In genomic region chr17:70887848-70888247, GRCm38 (mm10) we compare ENCODE assay signal across 33 mouse cellular contexts. TPM values are rescaled to one million over a fixed set of nuclear protein-coding genes. Genes with fewer than 3 reads are reported as not detected.
A peak's percentile ranks its signal among the peaks of the same experiment; 100 is the strongest.
DNase-seq lines count a peak whose midpoint lies in the region; ATAC-seq and TF ChIP-seq lines count a peak whose summit lies in the region.
"Had no signal": no experiment of that assay in that cellular context is flagged by ENCODE, and none has a peak within 500 bp of the region (broad histone marks: within the 10 kb centered on the region; RNA-seq: fewer than 3 reads in every experiment).

No protein-coding gene starts in this region.

- no peak overlapping the region for H3K4me2 ChIP-seq in kidney, embryonic 16.5 days (replicated peaks; ENCODE audit: low read depth, low read length)
- H3K4me2 ChIP-seq: embryonic facial prominence, embryonic 13.5 days; forebrain, embryonic 15.5 days; heart, embryonic 12.5 days; hindbrain, embryonic 14.5 days; kidney, embryonic 15.5 days; limb, embryonic 15.5 days; liver, embryonic 13.5 days; neural tube, embryonic 12.5 days had no signal

- H3K4me3 ChIP-seq in spleen, adult 2 months (ENCODE audit: extremely low read depth, insufficient read depth, insufficient read length), result no peak overlapping the region
- H3K4me3 ChIP-seq in kidney, embryonic 16.5 days (ENCODE audit: low read length), result no peak overlapping the region
- H3K4me3 ChIP-seq: embryonic facial prominence, embryonic 13.5 days; forebrain, embryonic 10.5 days; forebrain, embryonic 15.5 days; gastrocnemius, adult 2 months; heart, adult 2 months; heart, embryonic 12.5 days; kidney, embryonic 15.5 days; limb, embryonic 10.5 days; limb, embryonic 15.5 days; liver, embryonic 13.5 days; myocyte; neural tube, embryonic 12.5 days had no signal

- peak; percentile 37 to 45 for DNase-seq in spleen, adult 2 months (ENCODE audit: low read depth in 1 of 2, low spot score in 2 of 2)
- no peak for DNase-seq in spleen, adult 12 weeks (ENCODE audit: low spot score)
- DNase-seq in CD4-positive helper T cell, adult 2 months (ENCODE audit: low read depth, low spot score), result peak; percentile 54
- peak; percentile 50 for DNase-seq in R1 (ENCODE audit: low read depth, low spot score)
- no peak for DNase-seq in cerebellum, postnatal 4 days (ENCODE audit: low spot score in 2 of 2)
- no peak for DNase-seq in heart, postnatal 14 days
- DNase-seq: adrenal gland, postnatal 10 days; cerebellum, adult 11 months; cerebellum, adult 9-10 months; cerebellum, postnatal 36 days; gastrocnemius, adult 2 months; gastrocnemius, postnatal 36 days; heart, adult 2 months; kidney, adult 18-20 months; kidney, postnatal 4 days; liver, embryonic 13.5 days; lung, adult 18-20 months; lung, postnatal 10 days; thymus, adult 2 months; thymus, postnatal 36 days had no signal

- peaks cover 19% of the 10 kb centered on the region; the same call in 1 of the 2 replicates for H3K4me1 ChIP-seq in spleen, adult 2 months (ENCODE audit: control insufficient read depth, insufficient read depth, insufficient read length)
- H3K4me1 ChIP-seq in kidney, embryonic 16.5 days (ENCODE audit: insufficient read depth, low read length), result peaks cover 4% of the 10 kb centered on the region; the same call in 1 of the 2 replicates
- H3K4me1 ChIP-seq: forebrain, embryonic 15.5 days; heart, embryonic 12.5 days; liver, embryonic 13.5 days had no signal

- no peak overlapping the region for H3K9ac ChIP-seq in kidney, embryonic 16.5 days (replicated peaks; ENCODE audit: low read length)
- H3K9ac ChIP-seq: embryonic facial prominence, embryonic 13.5 days; forebrain, embryonic 15.5 days; heart, embryonic 12.5 days; hindbrain, embryonic 14.5 days; kidney, embryonic 15.5 days; limb, embryonic 15.5 days; liver, embryonic 13.5 days; neural tube, embryonic 12.5 days had no signal

- TF ChIP-seq CTCF in spleen, adult 2 months (IDR thresholded peaks at IDR 0.05; ENCODE audit: extremely low read depth, insufficient read depth, insufficient read length, insufficient replicate concordance), result no peak

- WGBS in spleen, adult 2 months, result 64% methylated on average over 9 of the region's 9 CpGs
- 93% methylated on average over 9 of the region's 9 CpGs for WGBS in kidney, embryonic 16.5 days

- H3K27me3 ChIP-seq in spleen, adult 2 months (ENCODE audit: control insufficient read depth, insufficient read depth, low read length), result no peaks in the 10 kb centered on the region
- no peaks in the 10 kb centered on the region for H3K27me3 ChIP-seq in kidney, embryonic 16.5 days (ENCODE audit: insufficient read depth, low read length)
- H3K27me3 ChIP-seq: embryonic facial prominence, embryonic 13.5 days; forebrain, embryonic 15.5 days; heart, embryonic 12.5 days; kidney, embryonic 15.5 days; limb, embryonic 15.5 days; liver, embryonic 13.5 days; neural tube, embryonic 12.5 days had no signal

- intact Hi-C loops in heart, postnatal 14 days (cut with DNase I), result no loop called here

- TF ChIP-seq POLR2A in spleen, adult 2 months (IDR thresholded peaks at IDR 0.05; ENCODE audit: low read depth, low read length), result no peak

- no peaks in the 10 kb centered on the region for H3K9me3 ChIP-seq in kidney, embryonic 16.5 days (ENCODE audit: low read length)
- H3K9me3 ChIP-seq: embryonic facial prominence, embryonic 13.5 days; forebrain, embryonic 10.5 days; forebrain, embryonic 15.5 days; heart, embryonic 12.5 days; kidney, embryonic 15.5 days; limb, embryonic 10.5 days; limb, embryonic 15.5 days; liver, embryonic 13.5 days; neural tube, embryonic 12.5 days had no signal

- ATAC-seq in neutrophil, adult 5-6 weeks (ENCODE audit: extremely low read depth, insufficient number of reproducible peaks, low FRiP score, poor library complexity, severe bottlenecking), result peak; percentile 40; the same call in 1 of the 2 replicates
- no peak for ATAC-seq in kidney, embryonic 16.5 days (ENCODE audit: low FRiP score, low TSS enrichment)
- ATAC-seq: forebrain, embryonic 15.5 days; midbrain, embryonic 16.5 days had no signal

- H3K27ac ChIP-seq in spleen, adult 2 months (ENCODE audit: insufficient read depth, low read length), result peak overlapping the region; percentile 89
- no peak overlapping the region for H3K27ac ChIP-seq in kidney, embryonic 16.5 days (ENCODE audit: low read length)
- H3K27ac ChIP-seq: forebrain, embryonic 10.5 days; forebrain, embryonic 15.5 days; gastrocnemius, adult 2 months; heart, adult 2 months; hindbrain, embryonic 14.5 days; kidney, embryonic 15.5 days; limb, embryonic 10.5 days; limb, embryonic 15.5 days; liver, embryonic 13.5 days; neural tube, embryonic 12.5 days had no signal

- no peaks in the 10 kb centered on the region for H3K36me3 ChIP-seq in spleen, adult 2 months (ENCODE audit: control insufficient read depth, insufficient read depth, low read length)
- no peaks in the 10 kb centered on the region for H3K36me3 ChIP-seq in kidney, embryonic 16.5 days (ENCODE audit: insufficient read depth, low read length)
- H3K36me3 ChIP-seq: embryonic facial prominence, embryonic 13.5 days; forebrain, embryonic 10.5 days; forebrain, embryonic 15.5 days; heart, embryonic 12.5 days; kidney, embryonic 15.5 days; limb, embryonic 10.5 days; limb, embryonic 15.5 days; liver, embryonic 13.5 days; neural tube, embryonic 12.5 days had no signal

RNA-seq across cellular contexts. Expression of gene Tgif1, which starts 34.5 kb away (rescaled TPM):
- 22.2 and 22.6 TPM in 2 replicates for polyA plus RNA-seq in spleen, adult 2 months (2012; rRNA removed)
- total RNA-seq in neutrophil, adult 5-6 weeks (2017), result 78.6 and 81.5 TPM in 2 replicates
- 90.4 and 93.7 TPM in 2 replicates for polyA plus RNA-seq in kidney, embryonic 16.5 days (2015; fragmentation: Nextera tagmentation; extraction: Ambion mirVana)
- total RNA-seq in heart, postnatal 14 days (2021), result 10 to 100 TPM in 1 of 2 experiments, 1 to 10 TPM in 1; 8.5 to 10.1 TPM

Comparison
In these comparisons a context has a peak if more than half of its experiments do, and no peak if none do; other contexts are left out.
1. DNase-seq: peak in spleen, adult 2 months (2 of 2), CD4-positive helper T cell, adult 2 months (single experiment) and R1 (single experiment); none in spleen, adult 12 weeks (single experiment), cerebellum, postnatal 4 days (0 of 2) and heart, postnatal 14 days (0 of 2).